Mouse (Mus musculus): Measurements from ENCODE around the gene H2-T24.

The H2-T24 gene

GRCm38 (mm10) chr17:35993675-35994074 is 26.7 kb downstream of the H2-T24 start:
- intact Hi-C loops (cut with DNase I): loop anchor here (2.0 kb wide), 1 partner anchor 55 kb away; no protein-coding TSS in a partner anchor

- intact Hi-C loops (cut with DNase I): loop anchor here (2.0 kb wide), 1 partner anchor 53 kb away; no protein-coding TSS in a partner anchor
Measured at GRCm38 (mm10) chr17:35991781-35992180, 28.6 kb downstream of the H2-T24 start.

- intact Hi-C loops (cut with DNase I): no loop called here
Measured at GRCm38 (mm10) chr17:35981776-35982175, 38.6 kb downstream of the H2-T24 start.

- intact Hi-C loops (cut with DNase I): no loop called here
Measured at GRCm38 (mm10) chr17:35980363-35980754, 40.0 kb downstream of the H2-T24 start.

GRCm38 (mm10) chr17:35979401-35980362 is 40.7 kb downstream of the H2-T24 start, which contains the start of the genes Gnl1 and Prr3:
Gene Gnl1, plus strand, starts transcription at chr17:35979851.
Gene Prr3, minus strand, starts transcription at chr17:35980236.
- intact Hi-C loops (cut with DNase I): loop anchor here (5.0 to 10.0 kb wide), 2 partner anchors 57 to 145 kb away; partner anchors contain the start of gene Tubb5

- intact Hi-C loops (cut with DNase I): loop anchor here (5.0 to 10.0 kb wide), 2 partner anchors 57 to 144 kb away; partner anchors contain the start of gene Tubb5
Measured at GRCm38 (mm10) chr17:35978811-35979400, 41.5 kb downstream of the H2-T24 start.

GRCm38 (mm10) chr17:35972131-35972530 is 48.2 kb downstream of the H2-T24 start:
- intact Hi-C loops (cut with DNase I): loop anchor here (10.0 kb wide), 1 partner anchor 137 kb away; the partner anchor contains the start of gene Tubb5

- intact Hi-C loops (cut with DNase I): loop anchor here (10.0 kb wide), 1 partner anchor 135 kb away; the partner anchor contains the start of gene Tubb5
Measured at GRCm38 (mm10) chr17:35969418-35970389, 50.7 kb downstream of the H2-T24 start, which contains the start of gene Abcf1. Gene Abcf1, minus strand, starts transcription at chr17:35969761.

- intact Hi-C loops (cut with DNase I): no loop called here
Measured at GRCm38 (mm10) chr17:35967621-35968020, 52.7 kb downstream of the H2-T24 start.

- intact Hi-C loops (cut with DNase I): no loop called here
Measured at GRCm38 (mm10) chr17:35963279-35963678, 57.1 kb downstream of the H2-T24 start.

GRCm38 (mm10) chr17:35958533-35959223 is 61.7 kb downstream of the H2-T24 start:
- intact Hi-C loops (cut with DNase I): no loop called here

Small RNA genes lying within 50 kb of the gene (microRNA-seq; reads per million reads assigned to microRNA genes)
- gene Mir877: 58.1 to 107 reads per million in 2 experiments

All from adrenal gland (tissue).